15 mouse cellular contexts compared by ENCODE assay signal in the genomic region with DNA sequence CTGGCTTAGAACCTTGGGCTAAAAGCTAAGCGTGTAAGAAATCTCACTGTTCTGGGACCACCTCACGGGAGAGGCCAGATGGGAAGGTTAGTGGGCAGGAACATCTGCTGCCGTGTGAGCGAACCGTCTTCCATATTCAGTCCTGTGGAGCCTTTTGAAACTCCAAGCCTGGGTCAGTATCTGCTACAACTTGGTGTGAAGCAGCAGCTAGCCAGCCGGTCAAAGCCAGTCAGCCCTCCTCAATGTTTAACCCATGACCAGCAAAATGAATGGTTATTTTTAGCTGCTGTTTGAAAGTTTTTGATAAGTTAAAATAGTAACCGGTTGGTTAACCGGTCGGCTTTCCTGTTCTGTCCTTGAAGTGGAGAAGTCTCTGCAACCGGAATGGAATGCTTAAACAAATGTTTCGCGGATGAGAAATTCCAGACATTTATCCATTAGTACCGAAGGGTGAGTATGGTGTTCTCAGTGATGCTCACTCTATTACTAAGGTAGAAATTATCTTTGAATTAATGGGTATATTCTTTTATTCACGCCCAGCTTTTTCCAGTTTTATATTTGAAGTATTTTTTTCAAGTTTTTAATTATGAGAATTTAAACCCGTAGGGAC. TPM values are rescaled to one million over a fixed set of nuclear protein-coding genes. Genes with fewer than 3 reads are reported as not detected.
DNase-seq lines count a peak whose midpoint lies in the region; ATAC-seq and TF ChIP-seq lines count a peak whose summit lies in the region.
"Had no signal": no experiment of that assay in that cellular context is flagged by ENCODE, and none has a peak within 500 bp of the region (broad histone marks: within the 10 kb centered on the region; RNA-seq: fewer than 3 reads in every experiment).

No protein-coding gene starts in this region.

- H3K27me3 ChIP-seq in Patski = no peaks in the 10 kb centered on the region
- H3K27me3 ChIP-seq in heart, embryonic 16.5 days (ENCODE audit: control insufficient read depth, insufficient read depth, low read length) = no peaks in the 10 kb centered on the region
- H3K27me3 ChIP-seq in forebrain, embryonic 11.5 days (ENCODE audit: control insufficient read depth, insufficient read depth, low read length) = no peaks in the 10 kb centered on the region
- H3K27me3 ChIP-seq: limb, embryonic 13.5 days had no signal

- H3K4me2 ChIP-seq in heart, embryonic 16.5 days (ENCODE audit: low read depth, low read length) = peak overlapping the region; percentile 20
- no peak overlapping the region for H3K4me2 ChIP-seq in forebrain, embryonic 11.5 days (ENCODE audit: low read depth, low read length, severe bottlenecking)
- H3K4me2 ChIP-seq: limb, embryonic 13.5 days had no signal

- H3K36me3 ChIP-seq in heart, embryonic 16.5 days (ENCODE audit: control insufficient read depth, insufficient read depth) = peaks cover 2% of the 10 kb centered on the region; the same call in 1 of the 2 replicates
- no peaks in the 10 kb centered on the region for H3K36me3 ChIP-seq in forebrain, embryonic 11.5 days (ENCODE audit: control insufficient read depth, insufficient read depth, low read length)

- peak; percentile 69 for ATAC-seq in Patski
- ATAC-seq in heart, embryonic 16.5 days (replicated peaks; ENCODE audit: extremely low read depth, insufficient read depth, low FRiP score) = peak; percentile 28; the same call in 1 of the 2 replicates
- no peak for ATAC-seq in megakaryocyte progenitor cell, adult 5-6 weeks (replicated peaks; ENCODE audit: poor library complexity)
- ATAC-seq in forebrain, embryonic 11.5 days (replicated peaks; ENCODE audit: low FRiP score) = no peak

- POLR2A ChIA-PET in Patski (lab: Charles Lee) = interaction anchor here (0.9 to 1.6 kb wide), 3 partner anchors 21 to 469 kb away, joined by 3 to 15 read pairs (median 4); a partner anchor contains a TSS

- no peak overlapping the region for H3K4me3 ChIP-seq in heart, embryonic 16.5 days (ENCODE audit: low read length)
- H3K4me3 ChIP-seq in forebrain, embryonic 11.5 days (ENCODE audit: low read depth, low read length) = no peak overlapping the region
- H3K4me3 ChIP-seq: embryonic facial prominence, embryonic 10.5 days; left cerebral cortex, adult 2 months; limb, embryonic 13.5 days; myocyte had no signal

- 47% methylated on average over 15 of the region's 15 CpGs for WGBS in heart, embryonic 16.5 days
- 92% methylated on average over 15 of the region's 15 CpGs for WGBS in forebrain, embryonic 11.5 days

- TF ChIP-seq CTCF in Patski (IDR thresholded peaks at IDR 0.05) = no peak

- H3K4me1 ChIP-seq in heart, embryonic 16.5 days (ENCODE audit: control insufficient read depth, insufficient read depth, low read length) = peaks cover 17% of the 10 kb centered on the region
- no peaks in the 10 kb centered on the region for H3K4me1 ChIP-seq in forebrain, embryonic 11.5 days (replicated peaks; ENCODE audit: control insufficient read depth, insufficient read depth, low read length)
- H3K4me1 ChIP-seq: embryonic facial prominence, embryonic 10.5 days; limb, embryonic 13.5 days had no signal

- in situ Hi-C loops in Patski (cut with MboI; ENCODE audit: low pct_unique_long_range_greater_than_20kb) = loop anchor here (5.0 kb wide), 1 partner anchor 76 kb away; no protein-coding TSS in a partner anchor

- no peaks in the 10 kb centered on the region for H3K9me3 ChIP-seq in heart, embryonic 16.5 days (replicated peaks; ENCODE audit: control insufficient read depth, low read length)
- no peaks in the 10 kb centered on the region for H3K9me3 ChIP-seq in forebrain, embryonic 11.5 days (ENCODE audit: control insufficient read depth, low read length)
- H3K9me3 ChIP-seq: embryonic facial prominence, embryonic 10.5 days; limb, embryonic 13.5 days had no signal

- no peak overlapping the region for H3K9ac ChIP-seq in heart, embryonic 16.5 days (ENCODE audit: low read length)
- H3K9ac ChIP-seq in forebrain, embryonic 11.5 days (ENCODE audit: low read length) = no peak overlapping the region
- H3K9ac ChIP-seq: limb, embryonic 13.5 days had no signal

- CTCF ChIA-PET in Patski (lab: Charles Lee) = interaction anchor here (1.0 to 3.5 kb wide), 3 partner anchors 36 to 67 kb away, joined by 3 to 7 read pairs (median 5); no protein-coding TSS in a partner anchor

- peak overlapping the region; percentile 77 for H3K27ac ChIP-seq in heart, embryonic 16.5 days (ENCODE audit: low read length)
- H3K27ac ChIP-seq in forebrain, embryonic 11.5 days (ENCODE audit: low read depth, low read length) = no peak overlapping the region
- H3K27ac ChIP-seq: embryonic facial prominence, embryonic 10.5 days; left cerebral cortex, adult 2 months; limb, embryonic 13.5 days had no signal

- DNase-seq in kidney, adult 11 months = peak; percentile 71
- DNase-seq in kidney, postnatal 4 days = no peak
- DNase-seq in Patski (ENCODE audit: low read depth, low spot score) = no peak
- peak; percentile 56 to 78 for DNase-seq in kidney, postnatal 25 days
- no peak for DNase-seq in cerebellum, adult 11 months
- DNase-seq in forebrain, embryonic 11.5 days (ENCODE audit: low spot score) = no peak
- DNase-seq: cerebellum, adult 9-11 months had no signal

RNA-seq across cellular contexts. Expression of a gene that starts 10.0 kb away (rescaled TPM):
- polyA plus RNA-seq in Patski (2021) = 0.04 TPM
- 0.15 and 0.17 TPM in 2 replicates for polyA plus RNA-seq in heart, embryonic 16.5 days (2015; fragmentation: Nextera tagmentation; extraction: Ambion mirVana)
- 0.05 TPM in 2 replicates for total RNA-seq in megakaryocyte progenitor cell, adult 5-6 weeks (2015)
- not detected in 2 replicates for total RNA-seq in megakaryocyte progenitor cell, adult 5-6 weeks (2017)
- not detected in 2 replicates for polyA plus RNA-seq in forebrain, embryonic 11.5 days (2014; fragmentation: Nextera tagmentation; extraction: Ambion mirVana)
- polyA plus RNA-seq: embryonic facial prominence, embryonic 10.5 days; limb, embryonic 13.5 days; myocyte; stomach, embryonic 14.5 days had no signal

RNA-seq across cellular contexts. Expression of a gene that starts 17.0 kb away (rescaled TPM):
- polyA plus RNA-seq in Patski (2021) = 0.14 TPM
- not detected in 2 replicates for polyA plus RNA-seq in heart, embryonic 16.5 days (2015; fragmentation: Nextera tagmentation; extraction: Ambion mirVana)
- not detected in 2 replicates for total RNA-seq in megakaryocyte progenitor cell, adult 5-6 weeks (2015)
- total RNA-seq in megakaryocyte progenitor cell, adult 5-6 weeks (2017) = not detected in 2 replicates
- not detected in 2 replicates for polyA plus RNA-seq in forebrain, embryonic 11.5 days (2014; fragmentation: Nextera tagmentation; extraction: Ambion mirVana)
- total RNA-seq: heart, adult 18-20 months; left cerebral cortex, adult 2 months had no signal
- polyA plus RNA-seq: limb, embryonic 13.5 days; myocyte had no signal

RNA-seq across cellular contexts. Expression of a gene that starts 24.1 kb away (rescaled TPM):
- polyA plus RNA-seq in Patski (2021) = 81.9 TPM
- polyA plus RNA-seq in heart, embryonic 16.5 days (2015; fragmentation: Nextera tagmentation; extraction: Ambion mirVana) = 57.4 and 61.4 TPM in 2 replicates
- total RNA-seq in megakaryocyte progenitor cell, adult 5-6 weeks (2015) = 36.3 and 40.9 TPM in 2 replicates
- total RNA-seq in megakaryocyte progenitor cell, adult 5-6 weeks (2017) = 54.2 and 61.9 TPM in 2 replicates
- 34.6 and 37.2 TPM in 2 replicates for polyA plus RNA-seq in forebrain, embryonic 11.5 days (2014; fragmentation: Nextera tagmentation; extraction: Ambion mirVana)

RNA-seq across cellular contexts. Expression of a gene that starts 36.5 kb away (rescaled TPM):
- 0.08 TPM for polyA plus RNA-seq in Patski (2021)
- polyA plus RNA-seq in heart, embryonic 16.5 days (2015; fragmentation: Nextera tagmentation; extraction: Ambion mirVana) = not detected in 2 replicates
- total RNA-seq in megakaryocyte progenitor cell, adult 5-6 weeks (2015) = not detected in 2 replicates
- not detected in 2 replicates for total RNA-seq in megakaryocyte progenitor cell, adult 5-6 weeks (2017)
- polyA plus RNA-seq in forebrain, embryonic 11.5 days (2014; fragmentation: Nextera tagmentation; extraction: Ambion mirVana) = not detected in 2 replicates
- total RNA-seq: heart, adult 18-20 months; left cerebral cortex, adult 2 months had no signal
- polyA plus RNA-seq: embryonic facial prominence, embryonic 10.5 days; limb, embryonic 13.5 days; myocyte; stomach, embryonic 14.5 days had no signal

RNA-seq across cellular contexts. Expression of a gene that starts 54.5 kb away (rescaled TPM):
- not detected for polyA plus RNA-seq in Patski (2021)
- not detected in 2 replicates for polyA plus RNA-seq in heart, embryonic 16.5 days (2015; fragmentation: Nextera tagmentation; extraction: Ambion mirVana)
- not detected in 2 replicates for total RNA-seq in megakaryocyte progenitor cell, adult 5-6 weeks (2015)
- total RNA-seq in megakaryocyte progenitor cell, adult 5-6 weeks (2017) = not detected in 2 replicates
- not detected in 2 replicates for polyA plus RNA-seq in forebrain, embryonic 11.5 days (2014; fragmentation: Nextera tagmentation; extraction: Ambion mirVana)
- total RNA-seq: heart, adult 18-20 months; left cerebral cortex, adult 2 months had no signal
- polyA plus RNA-seq: embryonic facial prominence, embryonic 10.5 days; limb, embryonic 13.5 days; myocyte; stomach, embryonic 14.5 days had no signal

Comparison
In these comparisons a context has a peak if more than half of its experiments do, and no peak if none do; other contexts are left out.
1. DNase-seq: peak in kidney, adult 11 months (single experiment) and kidney, postnatal 25 days (2 of 2); none in kidney, postnatal 4 days (0 of 2), Patski (single experiment), cerebellum, adult 11 months (single experiment) and forebrain, embryonic 11.5 days (single experiment).
2. ATAC-seq: peak in Patski (single experiment) and heart, embryonic 16.5 days (single experiment); none in megakaryocyte progenitor cell, adult 5-6 weeks (single experiment) and forebrain, embryonic 11.5 days (single experiment).